Mouse (Mus musculus) layer of hippocampus, adult 2 months (tissue): Measurements from ENCODE around the gene AC124108.1. TPM values are rescaled to one million over a fixed set of nuclear protein-coding genes. Genes with fewer than 3 reads are reported as not detected.

Experiments
- DNase-seq, 2 experiments: peaks; one replicate each; pipeline ENCODE4 v3.0.0; 2022; ENCODE audit warnings: low spot score in 2 of 2
- H3K27ac ChIP-seq: fragments of 200-600 bp; 2 replicates; pipeline ENCODE4 v1.8.1; 2022
- H3K4me3 ChIP-seq: fragments of 200-600 bp; 2 replicates; pipeline ENCODE4 v1.8.1; 2022; ENCODE audit warnings: mild to moderate bottlenecking
- CTCF ChIP-seq: fragments of 200-600 bp; conservative IDR thresholded peaks from 2 replicates; pipeline ENCODE4 v1.8.1; 2022; ENCODE audit warnings: antibody characterized with exemption, mild to moderate bottlenecking, moderate library complexity
- total RNA-seq, 2 experiments: library from RNA; stranded (reverse); gene quantifications; 2 replicates each; pipeline ENCODE4 v1.2.3; 2021

Gene AC124108.1
- total RNA-seq, 2 experiments from 2014 or later: 0.47 to 0.61 TPM

DNA sequence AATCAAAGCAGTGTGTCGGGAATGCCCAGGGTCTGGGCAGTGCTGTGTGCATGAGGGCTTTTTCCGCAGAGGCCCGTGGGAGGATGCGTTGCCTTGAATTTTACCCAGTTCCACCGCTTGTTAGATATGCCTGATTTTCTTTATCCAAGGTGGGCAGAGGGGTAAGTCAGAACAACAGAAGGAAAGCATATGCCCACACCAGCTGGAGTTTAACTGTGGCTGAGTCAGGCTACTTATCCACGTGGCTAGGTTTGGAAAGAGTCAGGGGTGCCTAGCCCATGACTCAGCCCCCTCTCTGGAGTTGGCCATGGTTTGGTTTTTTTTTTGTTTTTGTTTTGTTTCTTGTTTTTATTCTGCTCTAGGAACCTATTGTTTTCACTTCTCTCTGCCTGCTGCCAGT lies 8.0 kb downstream of the AC124108.1 start:
- DNase-seq: peak in 1 of 2 experiments; percentile 45
- H3K27ac ChIP-seq: no peak overlapping the region

GRCm38 (mm10) chr1:132199934-132200333 lies 8.7 kb downstream of the AC124108.1 start:
- no peak for TF ChIP-seq CTCF
- DNase-seq: no peak
- H3K4me3 ChIP-seq: peak overlapping the region; percentile 7; the same call in 1 of the 2 replicates
- H3K27ac ChIP-seq: peak overlapping the region; percentile 58; the same call in 1 of the 2 replicates

More for the DNA sequence above, 8.0 kb downstream of the AC124108.1 start:
- no peak overlapping the region for H3K4me3 ChIP-seq
- no peak for TF ChIP-seq CTCF

DNA sequence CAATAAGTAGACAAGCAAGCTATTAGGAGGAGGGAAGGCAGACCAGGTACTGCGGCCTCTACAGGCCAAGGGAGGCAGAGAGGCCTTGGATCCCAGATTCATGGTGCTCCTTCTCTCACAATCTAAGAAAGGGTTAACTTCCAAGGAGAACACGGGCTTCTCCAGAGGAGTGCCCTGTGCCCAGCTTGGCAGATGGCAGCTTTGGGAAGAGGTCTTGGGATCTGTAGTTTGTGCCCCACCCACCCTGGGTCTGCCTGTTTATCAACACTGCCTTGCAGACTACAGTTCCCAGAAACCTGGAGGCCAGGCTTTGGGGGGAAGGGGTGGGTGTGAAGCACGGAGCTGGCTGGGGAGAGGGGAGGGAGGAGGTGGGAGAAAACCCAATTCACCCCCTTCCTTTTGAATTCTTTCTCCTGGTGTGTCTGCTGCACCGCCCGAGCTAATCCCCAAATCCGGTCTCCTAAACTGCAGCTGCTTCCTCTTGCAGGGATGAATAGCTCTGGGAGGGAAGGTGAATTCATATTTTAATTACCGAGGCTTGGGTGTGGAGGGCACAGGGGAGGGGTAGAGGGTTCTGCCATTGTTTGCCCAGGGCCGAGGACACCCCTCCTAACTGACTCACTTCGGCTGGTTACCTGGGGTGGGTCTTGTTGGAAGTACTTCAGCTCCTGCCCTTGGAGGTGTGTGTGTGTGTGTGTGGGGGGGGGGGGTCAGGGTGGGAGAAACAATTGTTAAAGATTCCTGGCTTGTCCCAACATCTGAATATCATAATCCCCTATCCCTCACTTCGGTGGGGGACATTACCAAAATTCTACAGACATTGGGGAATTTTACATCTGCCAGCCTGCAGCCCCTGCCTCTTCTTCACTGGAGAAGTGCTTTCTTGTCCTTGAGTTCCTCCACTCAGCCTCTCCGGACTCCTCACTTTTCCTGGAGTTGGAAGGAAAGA lies 9.6 kb downstream of the AC124108.1 start:
- Histone ChIP-seq H3K27ac (peak overlapping the region; percentile 58; the same call in 1 of the 2 replicates), H3K4me3 (peak overlapping the region; percentile 33; the same call in 1 of the 2 replicates)
- peak; percentile 48 for TF ChIP-seq CTCF
- DNase-seq: peak in 1 of 2 experiments; percentile 64

DNA sequence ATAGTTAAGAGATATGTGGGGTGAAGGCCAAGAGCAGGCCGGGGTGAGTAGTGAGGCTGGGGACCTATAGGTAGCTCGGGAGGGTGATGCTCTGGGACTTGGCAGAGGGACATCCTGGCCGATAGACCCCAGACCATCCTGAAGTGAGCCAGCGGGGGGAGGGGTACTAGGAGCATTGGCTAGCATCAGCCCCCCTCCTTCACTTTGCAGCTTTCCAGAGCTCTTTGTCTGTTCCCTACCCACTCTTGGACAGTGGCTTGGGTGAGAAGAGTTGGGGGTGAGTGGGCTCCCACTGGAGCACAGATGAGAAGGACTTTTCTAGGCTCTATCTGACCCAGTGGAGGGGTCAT lies 10.2 kb downstream of the AC124108.1 start:
- Histone ChIP-seq H3K4me3 (no peak overlapping the region), H3K27ac (no peak overlapping the region)
- TF ChIP-seq CTCF: no peak
- no peak for DNase-seq

DNA sequence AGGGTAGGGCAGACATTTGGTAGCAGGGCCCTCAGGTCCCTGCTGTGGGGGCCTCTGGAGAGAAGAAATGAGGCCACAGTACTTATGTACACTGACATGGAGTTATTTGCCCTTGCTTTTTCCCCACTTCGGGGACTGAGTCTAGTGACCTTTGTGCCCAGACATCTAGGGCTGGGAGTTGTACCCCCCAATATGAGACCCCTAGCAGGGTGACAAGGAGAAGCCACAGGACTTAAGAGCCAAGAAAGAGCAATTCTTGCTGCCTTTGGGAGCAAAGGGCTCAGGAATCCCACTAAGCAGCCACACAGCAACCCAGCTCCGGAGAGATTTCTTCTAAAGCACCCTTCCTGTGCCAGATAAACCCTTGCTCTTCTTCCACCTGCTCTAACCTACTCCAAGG lies 10.7 kb downstream of the AC124108.1 start:
- no peak overlapping the region for H3K27ac ChIP-seq
- no peak for DNase-seq
- TF ChIP-seq CTCF: no peak
- H3K4me3 ChIP-seq: no peak overlapping the region

- Histone ChIP-seq H3K4me3 (no peak overlapping the region), H3K27ac (no peak overlapping the region)
- no peak for TF ChIP-seq CTCF
- DNase-seq: no peak
These were observed 11.5 kb downstream of the AC124108.1 start for GRCm38 (mm10) chr1:132202771-132203170.

GRCm38 (mm10) chr1:132205958-132206357 lies 14.7 kb downstream of the AC124108.1 start:
- no peak for TF ChIP-seq CTCF
- Histone ChIP-seq H3K27ac (no peak overlapping the region), H3K4me3 (no peak overlapping the region)
- DNase-seq: no peak

DNA sequence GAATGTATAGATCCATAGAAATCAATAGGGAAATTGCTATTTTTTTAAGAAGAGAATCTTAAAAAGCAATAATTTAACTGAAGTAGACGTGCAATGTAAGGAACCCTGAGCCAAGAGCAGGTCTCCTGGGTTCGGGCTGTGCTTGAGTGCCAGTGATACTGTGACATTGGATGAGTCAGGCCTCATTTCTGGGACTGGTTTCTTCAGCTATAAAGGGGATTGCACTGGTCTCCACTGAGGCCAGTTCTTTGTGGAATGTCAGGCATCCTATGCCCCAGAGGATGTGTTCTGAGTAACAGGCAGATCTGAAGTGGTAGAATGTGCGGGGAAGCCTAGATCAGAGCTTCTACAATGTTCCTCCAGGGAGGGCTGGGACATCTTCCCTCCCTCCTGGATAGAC lies 15.6 kb downstream of the AC124108.1 start:
- H3K4me3 ChIP-seq: no peak overlapping the region
- TF ChIP-seq CTCF: no peak
- no peak overlapping the region for H3K27ac ChIP-seq
- DNase-seq: no peak

DNA sequence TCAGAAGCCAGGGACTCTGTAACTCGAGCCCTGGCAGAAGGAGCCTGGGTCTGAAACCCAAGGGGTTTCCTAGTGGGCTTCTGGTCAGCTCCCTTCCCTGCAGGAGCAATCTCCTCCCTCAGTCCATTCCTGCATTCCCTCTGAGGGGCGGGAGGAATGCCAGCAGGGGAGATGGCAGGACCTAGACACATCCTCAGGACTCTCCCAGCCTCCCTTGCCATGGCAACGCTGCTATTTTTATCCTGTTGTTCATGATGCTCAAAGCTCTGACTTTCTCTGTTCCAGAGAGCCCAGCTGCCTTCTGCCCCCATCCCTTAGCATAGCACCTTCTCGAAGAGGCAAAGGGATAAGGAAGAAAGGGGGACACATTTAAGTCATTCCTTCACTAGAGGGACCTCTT lies 16.9 kb downstream of the AC124108.1 start:
- Histone ChIP-seq H3K4me3 (no peak overlapping the region), H3K27ac (peak overlapping the region; percentile 89)
- no peak for TF ChIP-seq CTCF
- DNase-seq: peak; percentile 61 to 68

DNA sequence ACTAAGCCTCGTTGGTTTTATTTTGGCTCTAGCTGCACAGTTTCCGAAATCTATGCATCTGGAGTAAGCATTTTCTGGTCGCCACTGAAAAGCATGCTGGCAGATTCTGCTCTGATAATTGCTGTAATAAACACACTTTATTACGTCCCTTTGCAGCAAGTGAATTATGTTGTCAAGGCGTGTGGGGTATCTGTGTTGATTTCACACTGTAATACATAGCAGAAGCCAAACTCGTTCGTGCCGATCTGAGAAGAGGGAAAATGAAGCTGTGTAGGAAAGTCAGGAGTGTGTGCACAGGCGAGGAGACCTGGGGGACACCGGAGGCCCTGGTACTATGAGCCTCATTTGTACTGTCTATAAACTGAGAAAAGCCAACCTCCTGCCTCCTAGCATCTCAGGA lies 18.1 kb downstream of the AC124108.1 start:
- no peak overlapping the region for H3K4me3 ChIP-seq
- DNase-seq: no peak
- H3K27ac ChIP-seq: peak overlapping the region; percentile 89; the same call in 1 of the 2 replicates
- TF ChIP-seq CTCF: no peak

DNA sequence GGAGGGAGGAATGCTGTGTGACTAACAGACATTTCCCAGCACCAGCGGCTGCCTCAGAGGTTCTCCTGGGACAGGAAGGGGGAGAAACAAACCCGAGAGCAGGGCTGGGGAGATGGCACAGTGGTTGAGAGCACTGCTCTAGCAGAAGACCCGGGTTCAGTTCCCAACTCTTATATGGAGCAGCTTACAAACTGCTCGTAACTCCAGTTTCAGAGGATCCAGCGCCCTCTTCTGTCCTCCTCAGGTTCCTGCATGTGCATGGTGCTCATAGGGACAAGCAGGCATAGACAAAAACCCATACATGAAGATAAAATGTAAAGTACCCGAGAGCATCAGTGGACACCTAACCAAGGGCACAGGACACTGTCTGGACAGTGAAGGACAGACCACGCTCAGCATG lies 19.7 kb downstream of the AC124108.1 start:
- no peak for DNase-seq
- Histone ChIP-seq H3K4me3 (no peak overlapping the region), H3K27ac (no peak overlapping the region)
- peak; percentile 70 for TF ChIP-seq CTCF

DNA sequence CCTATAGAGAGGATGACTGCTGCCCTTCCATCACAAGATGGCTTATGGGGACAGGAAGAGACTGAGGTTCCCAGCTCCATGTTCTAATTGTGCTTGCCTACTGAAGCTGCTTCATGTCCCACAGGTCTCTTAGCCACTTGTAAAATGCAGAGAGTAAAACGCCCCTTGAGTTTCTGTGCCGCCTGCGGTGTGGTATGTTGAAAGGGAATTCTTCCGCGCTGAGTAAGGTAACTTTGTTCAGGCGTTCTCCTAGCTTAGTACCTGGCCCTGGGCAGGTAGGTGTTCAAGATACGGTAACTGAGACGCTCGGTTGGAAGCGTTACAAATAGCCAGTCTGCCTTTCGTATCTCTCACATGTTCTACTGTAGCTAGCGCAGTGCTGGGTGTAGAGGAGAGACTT lies 20.4 kb downstream of the AC124108.1 start:
- no peak overlapping the region for H3K4me3 ChIP-seq
- no peak overlapping the region for H3K27ac ChIP-seq
- no peak for TF ChIP-seq CTCF
- no peak for DNase-seq

DNA sequence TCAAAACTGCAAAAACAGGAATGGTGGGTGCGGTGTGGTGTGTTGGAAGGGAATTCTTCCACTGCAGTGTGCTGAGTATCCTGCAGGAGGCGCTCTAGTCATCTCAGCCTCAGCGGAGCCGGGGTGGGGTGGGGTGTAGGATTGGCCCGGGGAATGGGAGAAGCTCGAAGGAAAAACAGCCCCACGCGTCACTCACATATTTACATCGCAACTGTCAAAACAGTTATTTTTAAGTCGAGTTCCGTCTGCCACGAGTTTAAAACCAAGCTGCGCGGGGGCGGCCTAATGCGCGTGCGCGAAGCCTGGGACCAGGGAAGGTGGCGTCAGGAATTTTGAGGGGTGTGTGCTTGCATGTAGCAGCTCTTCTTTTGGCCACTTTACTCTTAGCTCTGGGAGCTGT lies 21.0 kb downstream of the AC124108.1 start:
- peak; percentile 93 for TF ChIP-seq CTCF
- no peak overlapping the region for H3K27ac ChIP-seq

GRCm38 (mm10) chr1:132213076-132213475 lies 21.8 kb downstream of the AC124108.1 start:
- DNase-seq: no peak
- TF ChIP-seq CTCF: no peak
- no peak overlapping the region for H3K4me3 ChIP-seq
- no peak overlapping the region for H3K27ac ChIP-seq

More for the DNA sequence above, 21.0 kb downstream of the AC124108.1 start:
- DNase-seq: peak; percentile 91 to 92
- peak overlapping the region; percentile 26 for H3K4me3 ChIP-seq
